ENCODE assay signal across 8 mouse cellular contexts in genomic region chr12:88983688-88984330, GRCm38 (mm10).
DNase-seq lines count a peak whose midpoint lies in the region; ATAC-seq lines count a peak whose summit lies in the region.

No protein-coding gene starts in this region.

- H3K27me3 ChIP-seq in forebrain, embryonic 13.5 days: no peaks in the 10 kb centered on the region
- H3K27me3 ChIP-seq in limb, embryonic 13.5 days: no peaks in the 10 kb centered on the region
- no peaks in the 10 kb centered on the region for H3K27me3 ChIP-seq in neural tube, embryonic 15.5 days (replicated peaks)

- no peak overlapping the region for H3K4me3 ChIP-seq in forebrain, embryonic 13.5 days
- H3K4me3 ChIP-seq in limb, embryonic 13.5 days: no peak overlapping the region
- H3K4me3 ChIP-seq in neural tube, embryonic 15.5 days (replicated peaks): no peak overlapping the region

- no peaks in the 10 kb centered on the region for H3K36me3 ChIP-seq in forebrain, embryonic 13.5 days (ENCODE audit: poor library complexity, severe bottlenecking)
- H3K36me3 ChIP-seq in limb, embryonic 13.5 days: no peaks in the 10 kb centered on the region
- H3K36me3 ChIP-seq in neural tube, embryonic 15.5 days: no peaks in the 10 kb centered on the region

- H3K4me1 ChIP-seq in forebrain, embryonic 13.5 days: peaks cover 23% of the 10 kb centered on the region
- H3K4me1 ChIP-seq in limb, embryonic 13.5 days: peaks cover 13% of the 10 kb centered on the region
- H3K4me1 ChIP-seq in neural tube, embryonic 15.5 days: peaks cover 19% of the 10 kb centered on the region

- peak; percentile 57; the same call in 1 of the 2 replicates for ATAC-seq in forebrain, embryonic 13.5 days
- peak; percentile 73 for ATAC-seq in limb, embryonic 13.5 days (ENCODE audit: low FRiP score, low read depth)
- ATAC-seq in neural tube, embryonic 15.5 days (ENCODE audit: low FRiP score): peak; percentile 71; the same call in 1 of the 2 replicates

- peak; percentile 13 for DNase-seq in right cerebral cortex, postnatal 4 days
- no peak for DNase-seq in right cerebral cortex, adult 18-20 months
- no peak for DNase-seq in natural killer cell, adult 2 months (ENCODE audit: low spot score in 2 of 2)
- no peak for DNase-seq in gastrocnemius, postnatal 36 days
- DNase-seq in testis, postnatal 14 days (ENCODE audit: low spot score): no peak

- H3K27ac ChIP-seq in forebrain, embryonic 13.5 days: 0 out of 2 replicates have a peak overlapping the region, but pooled peaks have one; percentile 11
- no peak overlapping the region for H3K27ac ChIP-seq in limb, embryonic 13.5 days
- no peak overlapping the region for H3K27ac ChIP-seq in neural tube, embryonic 15.5 days (replicated peaks)

- H3K4me2 ChIP-seq in forebrain, embryonic 13.5 days: no peak overlapping the region
- no peak overlapping the region for H3K4me2 ChIP-seq in limb, embryonic 13.5 days (replicated peaks)
- H3K4me2 ChIP-seq in neural tube, embryonic 15.5 days: no peak overlapping the region

- intact Hi-C loops in gastrocnemius, postnatal 36 days (cut with DNase I): no loop called here

- H3K9me3 ChIP-seq in forebrain, embryonic 13.5 days (replicated peaks): no peaks in the 10 kb centered on the region
- H3K9me3 ChIP-seq in limb, embryonic 13.5 days: no peaks in the 10 kb centered on the region
- H3K9me3 ChIP-seq in neural tube, embryonic 15.5 days (replicated peaks): no peaks in the 10 kb centered on the region

- no peak overlapping the region for H3K9ac ChIP-seq in forebrain, embryonic 13.5 days
- no peak overlapping the region for H3K9ac ChIP-seq in limb, embryonic 13.5 days
- H3K9ac ChIP-seq in neural tube, embryonic 15.5 days (replicated peaks): no peak overlapping the region

- 15% methylated on average over 10 of the region's 10 CpGs for WGBS in forebrain, embryonic 13.5 days
- WGBS in limb, embryonic 13.5 days: 27% methylated on average over 10 of the region's 10 CpGs
- WGBS in neural tube, embryonic 15.5 days: 8% methylated on average over 10 of the region's 10 CpGs
